Mouse (Mus musculus): ENCODE data around the gene Dlg2.

GRCm38 (mm10) chr7:91753151-91753861 lies 1276.8 kb downstream of the Dlg2 start:
- TF ChIP-seq CTCF (IDR thresholded peaks at IDR 0.05; ENCODE audit: borderline replicate concordance, insufficient read depth, low read depth, low read length): no peak
- no peak for TF ChIP-seq POLR2A (IDR thresholded peaks at IDR 0.05; ENCODE audit: borderline replicate concordance, insufficient read depth, low read length)
